Mouse (Mus musculus) megakaryocyte, adult 5-6 weeks (primary cell): Measurements from ENCODE around the gene Wdr61. TPM values are rescaled to one million over a fixed set of nuclear protein-coding genes. Genes with fewer than 3 reads are reported as not detected.
A peak's percentile ranks its signal among the peaks of the same experiment; 100 is the strongest.
"Not testable (repeated sequence)": the region's sequence is repeated elsewhere in the genome, so short reads cannot be mapped to it uniquely, and the experiment has no call there.

Experiments
- ATAC-seq: 2 replicates; pipeline ENCODE4 v1.8.0; 2016; ENCODE audit warnings: mild to moderate bottlenecking, inconsistent platforms; ENCODE audit not compliant: poor library complexity, severe bottlenecking
- total RNA-seq, 2 experiments: library from RNA; stranded (forward) in 1 of 2; stranded (reverse) in 1 of 2; fragments of 153-499, 151-499 nt in 1 of 2; fragments of 221-1000, 200-1000 nt in 1 of 2; gene quantifications; 2 replicates each; pipeline versions ENCODE4 v1.2.3 to v1.2.4; 2015 to 2017

The Wdr61 gene
- total RNA-seq, 2 experiments from 2014 or later = 43.2 to 68.3 TPM

- ATAC-seq = no peak
Measured at GRCm38 (mm10) chr9:54734639-54735252, 427 bp upstream of the Wdr61 start.

GRCm38 (mm10) chr9:54732122-54732521 is 2.2 kb downstream of the Wdr61 start:
- ATAC-seq = peak; percentile 39

- no peak for ATAC-seq
Measured at GRCm38 (mm10) chr9:54726315-54726714, 8.0 kb downstream of the Wdr61 start.

- ATAC-seq = no peak
Measured at GRCm38 (mm10) chr9:54722596-54722995, 11.7 kb downstream of the Wdr61 start.

GRCm38 (mm10) chr9:54722156-54722555 is 12.2 kb downstream of the Wdr61 start:
- no peak for ATAC-seq

GRCm38 (mm10) chr9:54717527-54717926 is 16.8 kb downstream of the Wdr61 start:
- no peak for ATAC-seq

GRCm38 (mm10) chr9:54715776-54716175 is 18.5 kb downstream of the Wdr61 start:
- ATAC-seq = no peak

- no peak for ATAC-seq
Measured at GRCm38 (mm10) chr9:54708085-54708484, 26.2 kb downstream of the Wdr61 start.

- ATAC-seq = no peak
Measured at GRCm38 (mm10) chr9:54707288-54707999, 26.9 kb downstream of the Wdr61 start.

- ATAC-seq = no peak
Measured at GRCm38 (mm10) chr9:54705561-54705960, 28.8 kb downstream of the Wdr61 start.

- no peak for ATAC-seq
Measured at GRCm38 (mm10) chr9:54704361-54704760, 30.0 kb downstream of the Wdr61 start.

GRCm38 (mm10) chr9:54702581-54702980 is 31.7 kb downstream of the Wdr61 start:
- no peak for ATAC-seq

- no peak for ATAC-seq
Measured at GRCm38 (mm10) chr9:54700746-54701145, 33.6 kb downstream of the Wdr61 start.

GRCm38 (mm10) chr9:54700174-54700475 is 34.2 kb downstream of the Wdr61 start:
- no peak for ATAC-seq

GRCm38 (mm10) chr9:54699345-54700173 is 34.8 kb downstream of the Wdr61 start:
- peak; percentile 56 for ATAC-seq

GRCm38 (mm10) chr9:54699087-54699344 is 35.3 kb downstream of the Wdr61 start:
- no peak for ATAC-seq

- ATAC-seq = no peak
Measured at GRCm38 (mm10) chr9:54698318-54699086, 35.8 kb downstream of the Wdr61 start, which contains the start of gene Dnaja4. TSS of gene Dnaja4 (plus strand) at chr9:54698873.

- ATAC-seq = peak; percentile 93
Measured at GRCm38 (mm10) chr9:54691241-54691805, 43.0 kb downstream of the Wdr61 start.

GRCm38 (mm10) chr9:54690697-54691096 is 43.6 kb downstream of the Wdr61 start:
- ATAC-seq = not testable (repeated sequence)

- no peak for ATAC-seq
Measured at GRCm38 (mm10) chr9:54689446-54689845, 44.9 kb downstream of the Wdr61 start.
